Comparison of ENCODE assay signal across 8 mouse cellular contexts in genomic region chr11:69685526-69686148, GRCm38 (mm10). TPM values are rescaled to one million over a fixed set of nuclear protein-coding genes. Genes with fewer than 3 reads are reported as not detected.
DNase-seq lines count a peak whose midpoint lies in the region; ATAC-seq and TF ChIP-seq lines count a peak whose summit lies in the region.

Gene Tnfsf13 (minus strand): TSS chr11:69685784.

- no peak within 1 kb of the TSS for H3K4me2 ChIP-seq in hindbrain, embryonic 13.5 days
- H3K4me2 ChIP-seq in hindbrain, embryonic 15.5 days, result peak within 1 kb of the TSS; percentile 11
- H3K4me2 ChIP-seq in limb, embryonic 14.5 days (replicated peaks; ENCODE audit: low read depth, low read length, severe bottlenecking), result no peak within 1 kb of the TSS
- no peak within 1 kb of the TSS for H3K4me2 ChIP-seq in midbrain, postnatal 0 days (ENCODE audit: low read depth, low read length, poor library complexity, severe bottlenecking)

- no peaks in the 10 kb centered on the region for H3K36me3 ChIP-seq in hindbrain, embryonic 13.5 days
- H3K36me3 ChIP-seq in hindbrain, embryonic 10.5 days, result no peaks in the 10 kb centered on the region; the same call in 1 of the 2 replicates
- no peaks in the 10 kb centered on the region for H3K36me3 ChIP-seq in hindbrain, embryonic 15.5 days
- H3K36me3 ChIP-seq in limb, embryonic 14.5 days (ENCODE audit: control insufficient read depth, insufficient read depth, low read length), result no peaks in the 10 kb centered on the region
- no peaks in the 10 kb centered on the region for H3K36me3 ChIP-seq in midbrain, postnatal 0 days (ENCODE audit: insufficient read depth, low read length)

- H3K9me3 ChIP-seq in hindbrain, embryonic 13.5 days, result no peaks in the 10 kb centered on the region
- H3K9me3 ChIP-seq in hindbrain, embryonic 10.5 days, result no peaks in the 10 kb centered on the region
- H3K9me3 ChIP-seq in hindbrain, embryonic 15.5 days, result no peaks in the 10 kb centered on the region
- H3K9me3 ChIP-seq in limb, embryonic 14.5 days (ENCODE audit: control insufficient read depth, low read length), result no peaks in the 10 kb centered on the region
- H3K9me3 ChIP-seq in midbrain, postnatal 0 days (ENCODE audit: low read length), result no peaks in the 10 kb centered on the region

- peak within 1 kb of the TSS; percentile 58 for H3K9ac ChIP-seq in hindbrain, embryonic 13.5 days
- 0 out of 2 replicates have a peak within 1 kb of the TSS, but pooled peaks have one; percentile 26 for H3K9ac ChIP-seq in hindbrain, embryonic 15.5 days
- peak within 1 kb of the TSS; percentile 8; the same call in 1 of the 2 replicates for H3K9ac ChIP-seq in limb, embryonic 14.5 days (ENCODE audit: low read depth, low read length, severe bottlenecking)
- no peak within 1 kb of the TSS; the same call in 1 of the 2 replicates for H3K9ac ChIP-seq in midbrain, postnatal 0 days (replicated peaks; ENCODE audit: low read length, poor library complexity, severe bottlenecking)

- TF ChIP-seq POLR2A in limb, embryonic 14.5 days (IDR thresholded peaks at IDR 0.05; ENCODE audit: borderline replicate concordance, extremely low read depth, insufficient read depth, insufficient read length), result no peak

- TF ChIP-seq CTCF in midbrain, postnatal 0 days (IDR thresholded peaks at IDR 0.05), result no peak

- peaks cover 13% of the 10 kb centered on the region; the same call in 1 of the 2 replicates for H3K27me3 ChIP-seq in hindbrain, embryonic 13.5 days
- peaks cover 15% of the 10 kb centered on the region; the same call in 1 of the 2 replicates for H3K27me3 ChIP-seq in hindbrain, embryonic 10.5 days (ENCODE audit: insufficient read depth, poor library complexity, severe bottlenecking)
- no peaks in the 10 kb centered on the region for H3K27me3 ChIP-seq in hindbrain, embryonic 15.5 days
- H3K27me3 ChIP-seq in limb, embryonic 14.5 days (ENCODE audit: control insufficient read depth, insufficient read depth, low read length), result no peaks in the 10 kb centered on the region
- no peaks in the 10 kb centered on the region for H3K27me3 ChIP-seq in midbrain, postnatal 0 days (ENCODE audit: insufficient read depth, low read length)

- 0 out of 2 replicates have a peak within 1 kb of the TSS, but pooled peaks have one; percentile 46 for H3K27ac ChIP-seq in hindbrain, embryonic 13.5 days
- no peak within 1 kb of the TSS for H3K27ac ChIP-seq in hindbrain, embryonic 10.5 days
- H3K27ac ChIP-seq in hindbrain, embryonic 15.5 days (replicated peaks), result peak within 1 kb of the TSS; percentile 65
- peak within 1 kb of the TSS; percentile 52 for H3K27ac ChIP-seq in limb, embryonic 14.5 days (replicated peaks; ENCODE audit: low read depth, low read length)
- 0 out of 2 replicates have a peak within 1 kb of the TSS, but pooled peaks have one; percentile 26 for H3K27ac ChIP-seq in midbrain, postnatal 0 days (ENCODE audit: low read depth, low read length)

- no peak within 1 kb of the TSS for H3K4me3 ChIP-seq in hindbrain, embryonic 13.5 days
- no peak within 1 kb of the TSS for H3K4me3 ChIP-seq in hindbrain, embryonic 10.5 days
- no peak within 1 kb of the TSS for H3K4me3 ChIP-seq in hindbrain, embryonic 15.5 days
- H3K4me3 ChIP-seq in limb, embryonic 14.5 days (replicated peaks; ENCODE audit: low read length), result no peak within 1 kb of the TSS
- H3K4me3 ChIP-seq in midbrain, postnatal 0 days (ENCODE audit: low read depth, low read length), result no peak within 1 kb of the TSS

- no peak for ATAC-seq in hindbrain, embryonic 13.5 days (ENCODE audit: low FRiP score)
- ATAC-seq in hindbrain, embryonic 15.5 days (ENCODE audit: low FRiP score, low read depth), result no peak
- no peak for ATAC-seq in limb, embryonic 14.5 days (ENCODE audit: low FRiP score, low read depth)
- no peak for ATAC-seq in midbrain, postnatal 0 days (ENCODE audit: low FRiP score)

- 55% methylated on average over 10 of the region's 10 CpGs for WGBS in hindbrain, embryonic 13.5 days
- WGBS in hindbrain, embryonic 10.5 days, result 74% methylated on average over 10 of the region's 10 CpGs
- WGBS in hindbrain, embryonic 15.5 days, result 56% methylated on average over 10 of the region's 10 CpGs
- 71% methylated on average over 10 of the region's 10 CpGs for WGBS in limb, embryonic 14.5 days
- WGBS in midbrain, postnatal 0 days, result 44% methylated on average over 10 of the region's 10 CpGs

- no peak for DNase-seq in hindbrain, embryonic 10.5 days (ENCODE audit: low spot score)
- peak; percentile 82 for DNase-seq in cerebellum, adult 11 months
- peak; percentile 86 for DNase-seq in gastrocnemius, adult 18-20 months (ENCODE audit: low spot score)
- peak; percentile 48 for DNase-seq in limb, embryonic 14.5 days (ENCODE audit: low spot score)
- peak; percentile 55 for DNase-seq in midbrain, postnatal 0 days (ENCODE audit: low spot score)
- DNase-seq in embryo, embryonic 11 days, result no peak

- peaks cover 38% of the 10 kb centered on the region for H3K4me1 ChIP-seq in hindbrain, embryonic 13.5 days (replicated peaks)
- peaks cover 41% of the 10 kb centered on the region for H3K4me1 ChIP-seq in hindbrain, embryonic 10.5 days (replicated peaks)
- peaks cover 47% of the 10 kb centered on the region for H3K4me1 ChIP-seq in hindbrain, embryonic 15.5 days (replicated peaks)
- H3K4me1 ChIP-seq in limb, embryonic 14.5 days (ENCODE audit: control insufficient read depth, insufficient read depth, low read length), result peaks cover 31% of the 10 kb centered on the region
- H3K4me1 ChIP-seq in midbrain, postnatal 0 days (ENCODE audit: insufficient read depth, low read length), result peaks cover 5% of the 10 kb centered on the region

RNA-seq across cellular contexts. Expression of gene Tnfsf13, which starts in this region (rescaled TPM):
- polyA plus RNA-seq in hindbrain, embryonic 13.5 days (2015; fragmentation: Nextera tagmentation; extraction: Ambion mirVana), result 0.36 and 0.53 TPM in 2 replicates
- polyA plus RNA-seq in hindbrain, embryonic 10.5 days (2016; fragmentation: Nextera tagmentation; extraction: Ambion mirVana), result 0.14 and 0.30 TPM in 2 replicates
- under 1 TPM; 0.62 to 0.64 TPM for total RNA-seq in gastrocnemius, adult 18-20 months (2021)
- polyA plus RNA-seq in hindbrain, embryonic 15.5 days (2015; fragmentation: Nextera tagmentation; extraction: Ambion mirVana), result 0.61 and 0.76 TPM in 2 replicates
- 4.4 and 5.2 TPM in 2 replicates for polyA plus RNA-seq in limb, embryonic 14.5 days (2012; rRNA removed)
- 0.77 and 0.98 TPM in 2 replicates for polyA plus RNA-seq in limb, embryonic 14.5 days (2014; fragmentation: Nextera tagmentation; extraction: Ambion mirVana)
- total RNA-seq in midbrain, postnatal 0 days (2014; rRNA removed), result 0.27 and 0.57 TPM in 2 replicates
- 0.96 and 1.1 TPM in 2 replicates for polyA plus RNA-seq in midbrain, postnatal 0 days (2015; fragmentation: Nextera tagmentation; extraction: Ambion mirVana)

Comparison
In these comparisons a context has a peak if more than half of its experiments do, and no peak if none do; other contexts are left out.
1. Peak in DNase-seq in gastrocnemius, adult 18-20 months; RNA of the gene not detected or under 1 TPM.
2. DNase-seq: peak in cerebellum, adult 11 months (single experiment), limb, embryonic 14.5 days (single experiment) and midbrain, postnatal 0 days (single experiment); none in hindbrain, embryonic 10.5 days (single experiment) and embryo, embryonic 11 days (single experiment).